In genomic region chr1:51996751-51997659, GRCm38 (mm10) we compare ENCODE assay signal across 8 mouse cellular contexts. TPM values are rescaled to one million over a fixed set of nuclear protein-coding genes. Genes with fewer than 3 reads are reported as not detected.
DNase-seq lines count a peak whose midpoint lies in the region; ATAC-seq lines count a peak whose summit lies in the region.

No protein-coding gene starts in this region.

- intact Hi-C loops in gastrocnemius, postnatal 14 days (cut with DNase I; ENCODE audit: low total_unique reads) = no loop called here

- no peak for ATAC-seq in cerebellum, adult (ENCODE audit: insufficient number of reproducible peaks, low FRiP score, low TSS enrichment)
- ATAC-seq in CD4-positive, CD25-positive, alpha-beta regulatory T cell, adult 4 months = peak; percentile 75
- peak; percentile 86 for ATAC-seq in heart, embryonic 16.5 days (replicated peaks; ENCODE audit: extremely low read depth, insufficient read depth, low FRiP score)
- peak; percentile 90 for ATAC-seq in lung, embryonic 16.5 days (ENCODE audit: low read depth)

- H3K36me3 ChIP-seq in heart, embryonic 16.5 days (ENCODE audit: control insufficient read depth, insufficient read depth) = no peaks in the 10 kb centered on the region
- H3K36me3 ChIP-seq in lung, embryonic 16.5 days (ENCODE audit: control insufficient read depth, insufficient read depth, low read length) = no peaks in the 10 kb centered on the region

- 14% methylated on average over 11 of the region's 11 CpGs for WGBS in heart, embryonic 16.5 days
- WGBS in lung, embryonic 16.5 days = 7% methylated on average over 11 of the region's 11 CpGs

- H3K4me2 ChIP-seq in heart, embryonic 16.5 days (ENCODE audit: low read depth, low read length) = peak overlapping the region; percentile 14; the same call in 1 of the 2 replicates
- H3K4me2 ChIP-seq in lung, embryonic 16.5 days (ENCODE audit: low read depth, low read length) = peak overlapping the region; percentile 31

- no peaks in the 10 kb centered on the region for H3K27me3 ChIP-seq in heart, embryonic 16.5 days (ENCODE audit: control insufficient read depth, insufficient read depth, low read length)
- no peaks in the 10 kb centered on the region for H3K27me3 ChIP-seq in lung, embryonic 16.5 days (ENCODE audit: control insufficient read depth, insufficient read depth, low read depth, low read length)

- peak; percentile 35 to 41 for DNase-seq in cerebellum, postnatal 10 days
- no peak for DNase-seq in gastrocnemius, postnatal 14 days
- no peak for DNase-seq in cerebellum, adult 11-12 months
- DNase-seq in spleen, postnatal 14 days (ENCODE audit: low spot score in 2 of 2) = no peak

- peaks cover 20% of the 10 kb centered on the region for H3K4me1 ChIP-seq in heart, embryonic 16.5 days (ENCODE audit: control insufficient read depth, insufficient read depth, low read length)
- peaks cover 24% of the 10 kb centered on the region for H3K4me1 ChIP-seq in lung, embryonic 16.5 days (replicated peaks; ENCODE audit: control insufficient read depth, insufficient read depth, low read length)

- H3K27ac ChIP-seq in heart, embryonic 16.5 days (ENCODE audit: low read length) = peak overlapping the region; percentile 93
- H3K27ac ChIP-seq in lung, embryonic 16.5 days (ENCODE audit: low read length) = peak overlapping the region; percentile 91

- no peak overlapping the region for H3K4me3 ChIP-seq in heart, embryonic 16.5 days (ENCODE audit: low read length)
- H3K4me3 ChIP-seq in lung, embryonic 16.5 days (ENCODE audit: low read length) = peak overlapping the region; percentile 29

- H3K9ac ChIP-seq in heart, embryonic 16.5 days (ENCODE audit: low read length) = no peak overlapping the region
- no peak overlapping the region for H3K9ac ChIP-seq in lung, embryonic 16.5 days (ENCODE audit: low read length)

- H3K9me3 ChIP-seq in heart, embryonic 16.5 days (replicated peaks; ENCODE audit: control insufficient read depth, low read length) = no peaks in the 10 kb centered on the region
- H3K9me3 ChIP-seq in lung, embryonic 16.5 days (ENCODE audit: control insufficient read depth, low read length) = no peaks in the 10 kb centered on the region

RNA-seq across cellular contexts. Expression of gene Stat4, which starts 10.1 kb away (rescaled TPM):
- polyA plus RNA-seq in CD4-positive, CD25-positive, alpha-beta regulatory T cell, adult 4 months (2017; shearing (Covaris generic)) = 100 to 1,000 TPM; 123 to 149 TPM
- 3.3 and 6.1 TPM in 2 replicates for polyA plus RNA-seq in heart, embryonic 16.5 days (2015; fragmentation: Nextera tagmentation; extraction: Ambion mirVana)
- polyA plus RNA-seq in lung, embryonic 16.5 days (2015; fragmentation: Nextera tagmentation; extraction: Ambion mirVana) = 1.4 and 2.3 TPM in 2 replicates
- not detected for total RNA-seq in gastrocnemius, postnatal 14 days (2021)

Comparison
In these comparisons a context has a peak if more than half of its experiments do, and no peak if none do; other contexts are left out.
1. DNase-seq: peak in cerebellum, postnatal 10 days (2 of 2); none in gastrocnemius, postnatal 14 days (single experiment), cerebellum, adult 11-12 months (single experiment) and spleen, postnatal 14 days (0 of 2).
2. RNA of gene Stat4, which starts 10.1 kb away (polyA plus RNA-seq): 123 to 149 TPM in CD4-positive, CD25-positive, alpha-beta regulatory T cell, adult 4 months; 3.3 to 6.1 TPM in heart, embryonic 16.5 days and 1.4 to 2.3 TPM in lung, embryonic 16.5 days; every median in the first group is over 10 times any median in the second.